ENCODE assay signal across 22 mouse cellular contexts in genomic region chr6:87804036-87804435, GRCm38 (mm10). TPM values are rescaled to one million over a fixed set of nuclear protein-coding genes. Genes with fewer than 3 reads are reported as not detected.
DNase-seq lines count a peak whose midpoint lies in the region; ATAC-seq lines count a peak whose summit lies in the region.
"Had no signal": no experiment of that assay in that cellular context is flagged by ENCODE, and none has a peak within 500 bp of the region (broad histone marks: within the 10 kb centered on the region; RNA-seq: fewer than 3 reads in every experiment).

No protein-coding gene starts in this region.

- ATAC-seq in midbrain, embryonic 11.5 days (ENCODE audit: low FRiP score), result no peak
- no peak for ATAC-seq in midbrain, embryonic 13.5 days
- no peak for ATAC-seq in intestine, embryonic 15.5 days
- ATAC-seq: forebrain, embryonic 13.5 days; forebrain, embryonic 15.5 days; forebrain, postnatal 0 days had no signal

- H3K4me1 ChIP-seq in midbrain, embryonic 11.5 days (ENCODE audit: control insufficient read depth, insufficient read depth, low read length), result no peaks in the 10 kb centered on the region
- 0 out of 2 replicates have a peak, but pooled peaks cover 3% of the 10 kb centered on the region for H3K4me1 ChIP-seq in midbrain, embryonic 13.5 days (replicated peaks)
- H3K4me1 ChIP-seq in intestine, embryonic 15.5 days (replicated peaks), result peaks cover 3% of the 10 kb centered on the region; the same call in 1 of the 2 replicates
- H3K4me1 ChIP-seq: forebrain, embryonic 13.5 days; forebrain, embryonic 15.5 days had no signal

- no peak overlapping the region for H3K4me2 ChIP-seq in midbrain, embryonic 11.5 days
- no peak overlapping the region for H3K4me2 ChIP-seq in midbrain, embryonic 13.5 days (replicated peaks)
- H3K4me2 ChIP-seq in intestine, embryonic 15.5 days (replicated peaks), result no peak overlapping the region
- H3K4me2 ChIP-seq: embryonic facial prominence, embryonic 13.5 days; embryonic facial prominence, embryonic 15.5 days; forebrain, embryonic 13.5 days; forebrain, embryonic 15.5 days had no signal

- H3K9ac ChIP-seq in midbrain, embryonic 11.5 days (ENCODE audit: low read length), result no peak overlapping the region
- no peak overlapping the region for H3K9ac ChIP-seq in midbrain, embryonic 13.5 days (replicated peaks)
- no peak overlapping the region for H3K9ac ChIP-seq in intestine, embryonic 15.5 days
- H3K9ac ChIP-seq: embryonic facial prominence, embryonic 13.5 days; embryonic facial prominence, embryonic 15.5 days; forebrain, embryonic 13.5 days; forebrain, embryonic 15.5 days; forebrain, postnatal 0 days had no signal

- no peak overlapping the region for H3K4me3 ChIP-seq in midbrain, embryonic 11.5 days (ENCODE audit: low read depth, low read length)
- no peak overlapping the region for H3K4me3 ChIP-seq in midbrain, embryonic 13.5 days (replicated peaks)
- H3K4me3 ChIP-seq in intestine, embryonic 15.5 days (replicated peaks), result no peak overlapping the region
- H3K4me3 ChIP-seq: embryonic facial prominence, embryonic 13.5 days; embryonic facial prominence, embryonic 15.5 days; erythroblast, embryonic 14.5 days; forebrain, embryonic 13.5 days; forebrain, embryonic 15.5 days had no signal

- peak; percentile 28 for DNase-seq in midbrain, embryonic 11.5 days (ENCODE audit: low spot score, missing footprints)
- DNase-seq in gonadal fat pad, adult 2 months (ENCODE audit: low read depth), result peak; percentile 62
- no peak for DNase-seq in right cerebral cortex, postnatal 14 days
- DNase-seq: adrenal gland, adult 2 months; adrenal gland, postnatal 10 days; adrenal gland, postnatal 25 days; cerebellum, adult 11 months; cerebellum, adult 18-20 months; cerebellum, adult 8-10 months; cerebellum, adult 9-11 months; cerebellum, postnatal 14 days; cerebellum, postnatal 36 days; embryo, embryonic 11 days; forebrain, postnatal 0 days had no signal

- no peaks in the 10 kb centered on the region for H3K36me3 ChIP-seq in midbrain, embryonic 11.5 days (ENCODE audit: control insufficient read depth, insufficient read depth, low read length)
- peaks cover 6% of the 10 kb centered on the region; the same call in 1 of the 2 replicates for H3K36me3 ChIP-seq in midbrain, embryonic 13.5 days
- no peaks in the 10 kb centered on the region for H3K36me3 ChIP-seq in intestine, embryonic 15.5 days
- H3K36me3 ChIP-seq: embryonic facial prominence, embryonic 15.5 days; forebrain, embryonic 15.5 days had no signal

- H3K9me3 ChIP-seq in midbrain, embryonic 11.5 days (ENCODE audit: control insufficient read depth, low read length), result no peaks in the 10 kb centered on the region
- no peaks in the 10 kb centered on the region for H3K9me3 ChIP-seq in midbrain, embryonic 13.5 days
- H3K9me3 ChIP-seq in intestine, embryonic 15.5 days, result no peaks in the 10 kb centered on the region
- H3K9me3 ChIP-seq: embryonic facial prominence, embryonic 13.5 days; embryonic facial prominence, embryonic 15.5 days; forebrain, embryonic 13.5 days; forebrain, embryonic 15.5 days had no signal

- no peaks in the 10 kb centered on the region for H3K27me3 ChIP-seq in midbrain, embryonic 11.5 days (ENCODE audit: control insufficient read depth, insufficient read depth, low read length)
- H3K27me3 ChIP-seq in midbrain, embryonic 13.5 days, result no peaks in the 10 kb centered on the region
- no peaks in the 10 kb centered on the region for H3K27me3 ChIP-seq in intestine, embryonic 15.5 days (replicated peaks)
- H3K27me3 ChIP-seq: embryonic facial prominence, embryonic 13.5 days; embryonic facial prominence, embryonic 15.5 days; forebrain, embryonic 13.5 days; forebrain, embryonic 15.5 days had no signal

- WGBS in midbrain, embryonic 11.5 days, result 81% methylated on average over 1 of the region's 1 CpGs
- 82% methylated on average over 1 of the region's 1 CpGs for WGBS in midbrain, embryonic 13.5 days
- WGBS in intestine, embryonic 15.5 days, result 97% methylated on average over 1 of the region's 1 CpGs

- no peak overlapping the region for H3K27ac ChIP-seq in midbrain, embryonic 11.5 days (ENCODE audit: low read depth, low read length)
- no peak overlapping the region for H3K27ac ChIP-seq in midbrain, embryonic 13.5 days
- H3K27ac ChIP-seq in intestine, embryonic 15.5 days, result no peak overlapping the region
- H3K27ac ChIP-seq: embryonic facial prominence, embryonic 13.5 days; embryonic facial prominence, embryonic 15.5 days; forebrain, embryonic 13.5 days; forebrain, embryonic 15.5 days had no signal

RNA-seq across cellular contexts. Expression of gene Rab43, which starts 7.9 kb away (rescaled TPM):
- 7.7 and 8.0 TPM in 2 replicates for polyA plus RNA-seq in midbrain, embryonic 11.5 days (2014; fragmentation: Nextera tagmentation; extraction: Ambion mirVana)
- 7.5 and 9.6 TPM in 2 replicates for polyA plus RNA-seq in midbrain, embryonic 13.5 days (2015; fragmentation: Nextera tagmentation; extraction: Ambion mirVana)
- polyA plus RNA-seq in gonadal fat pad, adult 2 months (2012; rRNA removed), result 46.8 and 50.8 TPM in 2 replicates
- 11.0 and 12.2 TPM in 2 replicates for polyA plus RNA-seq in intestine, embryonic 15.5 days (2015; fragmentation: Nextera tagmentation; extraction: Ambion mirVana)

RNA-seq across cellular contexts. Expression of gene Gp9, which starts 26.2 kb away (rescaled TPM):
- polyA plus RNA-seq in midbrain, embryonic 11.5 days (2014; fragmentation: Nextera tagmentation; extraction: Ambion mirVana), result 1.8 and 2.5 TPM in 2 replicates
- polyA plus RNA-seq in midbrain, embryonic 13.5 days (2015; fragmentation: Nextera tagmentation; extraction: Ambion mirVana), result 0.54 and 1.1 TPM in 2 replicates
- 8.7 TPM in 2 replicates for polyA plus RNA-seq in gonadal fat pad, adult 2 months (2012; rRNA removed)
- 1.4 and 2.2 TPM in 2 replicates for polyA plus RNA-seq in intestine, embryonic 15.5 days (2015; fragmentation: Nextera tagmentation; extraction: Ambion mirVana)
- polyA plus RNA-seq: C2C12 had no signal

RNA-seq across cellular contexts. Expression of gene Gm45140, which starts 31.6 kb away (rescaled TPM):
- 1.9 and 4.0 TPM in 2 replicates for polyA plus RNA-seq in midbrain, embryonic 11.5 days (2014; fragmentation: Nextera tagmentation; extraction: Ambion mirVana)
- 3.2 and 3.3 TPM in 2 replicates for polyA plus RNA-seq in midbrain, embryonic 13.5 days (2015; fragmentation: Nextera tagmentation; extraction: Ambion mirVana)
- polyA plus RNA-seq in gonadal fat pad, adult 2 months (2012; rRNA removed), result 1.1 and 1.3 TPM in 2 replicates
- 3.3 and 4.1 TPM in 2 replicates for polyA plus RNA-seq in intestine, embryonic 15.5 days (2015; fragmentation: Nextera tagmentation; extraction: Ambion mirVana)

RNA-seq across cellular contexts. Expression of gene Isy1, which starts 34.6 kb away (rescaled TPM):
- polyA plus RNA-seq in midbrain, embryonic 11.5 days (2014; fragmentation: Nextera tagmentation; extraction: Ambion mirVana), result 66.4 and 71.5 TPM in 2 replicates
- 34.4 and 36.9 TPM in 2 replicates for polyA plus RNA-seq in midbrain, embryonic 13.5 days (2015; fragmentation: Nextera tagmentation; extraction: Ambion mirVana)
- polyA plus RNA-seq in gonadal fat pad, adult 2 months (2012; rRNA removed), result 25.3 and 25.8 TPM in 2 replicates
- 50.7 and 58.1 TPM in 2 replicates for polyA plus RNA-seq in intestine, embryonic 15.5 days (2015; fragmentation: Nextera tagmentation; extraction: Ambion mirVana)

RNA-seq across cellular contexts. Expression of gene Cnbp, which starts 46.9 kb away (rescaled TPM):
- polyA plus RNA-seq in midbrain, embryonic 11.5 days (2014; fragmentation: Nextera tagmentation; extraction: Ambion mirVana), result 1,266 and 1,289 TPM in 2 replicates
- 700 and 708 TPM in 2 replicates for polyA plus RNA-seq in midbrain, embryonic 13.5 days (2015; fragmentation: Nextera tagmentation; extraction: Ambion mirVana)
- 256 and 292 TPM in 2 replicates for polyA plus RNA-seq in gonadal fat pad, adult 2 months (2012; rRNA removed)
- 991 and 1,100 TPM in 2 replicates for polyA plus RNA-seq in intestine, embryonic 15.5 days (2015; fragmentation: Nextera tagmentation; extraction: Ambion mirVana)
